Mouse (Mus musculus): ENCODE data around the gene Slc10a7. TPM values are rescaled to one million over a fixed set of nuclear protein-coding genes. Genes with fewer than 3 reads are reported as not detected.

Gene Slc10a7
- polyA plus RNA-seq, 1 experiment = 33.5 TPM

DNA sequence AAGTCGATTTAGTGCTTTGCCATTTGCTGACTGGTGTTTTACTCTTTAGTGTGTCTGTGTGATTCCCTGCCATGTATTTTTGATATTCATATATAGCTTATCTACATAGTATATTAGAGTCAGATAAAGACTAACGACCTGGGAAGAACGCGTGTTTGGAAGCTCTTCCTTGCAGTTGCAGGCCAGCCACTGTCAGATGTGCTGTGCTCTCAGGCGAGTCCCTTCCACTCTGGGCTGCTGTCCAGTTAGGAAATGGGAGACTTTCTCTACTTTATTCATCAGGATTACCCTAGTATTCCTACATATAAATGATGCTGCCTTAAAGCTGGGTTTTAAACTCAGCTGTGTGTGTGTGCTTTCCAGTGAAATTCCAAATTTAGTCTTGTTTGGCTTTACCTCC lies 55.1 kb downstream of the Slc10a7 start:
- no peaks in the 10 kb centered on the region for H3K4me1 ChIP-seq (ENCODE audit: control insufficient read depth, insufficient read depth, low read length)
- no peak overlapping the region for H3K27ac ChIP-seq (ENCODE audit: insufficient read depth, low read length)
- TF ChIP-seq POLR2A (IDR thresholded peaks at IDR 0.05; ENCODE audit: low read depth, low read length) (no peak), CTCF (IDR thresholded peaks at IDR 0.05; ENCODE audit: borderline replicate concordance, insufficient read depth, low read length) (no peak)
- no peak overlapping the region for H3K4me3 ChIP-seq (ENCODE audit: insufficient read depth, low read length)

GRCm38 (mm10) chr8:78568196-78568595 lies 59.0 kb downstream of the Slc10a7 start:
- Histone ChIP-seq H3K4me1 (ENCODE audit: control insufficient read depth, insufficient read depth, low read length) (no peaks in the 10 kb centered on the region), H3K4me3 (ENCODE audit: insufficient read depth, low read length) (no peak overlapping the region), H3K27ac (ENCODE audit: insufficient read depth, low read length) (no peak overlapping the region)
- TF ChIP-seq CTCF (IDR thresholded peaks at IDR 0.05; ENCODE audit: borderline replicate concordance, insufficient read depth, low read length) (no peak), POLR2A (IDR thresholded peaks at IDR 0.05; ENCODE audit: low read depth, low read length) (no peak)

GRCm38 (mm10) chr8:78571528-78571927 lies 62.4 kb downstream of the Slc10a7 start:
- Histone ChIP-seq H3K4me1 (ENCODE audit: control insufficient read depth, insufficient read depth, low read length) (no peaks in the 10 kb centered on the region), H3K4me3 (ENCODE audit: insufficient read depth, low read length) (no peak overlapping the region), H3K27ac (ENCODE audit: insufficient read depth, low read length) (no peak overlapping the region)
- no peak for TF ChIP-seq POLR2A (IDR thresholded peaks at IDR 0.05; ENCODE audit: low read depth, low read length)
- no peak for TF ChIP-seq CTCF (IDR thresholded peaks at IDR 0.05; ENCODE audit: borderline replicate concordance, insufficient read depth, low read length)

DNA sequence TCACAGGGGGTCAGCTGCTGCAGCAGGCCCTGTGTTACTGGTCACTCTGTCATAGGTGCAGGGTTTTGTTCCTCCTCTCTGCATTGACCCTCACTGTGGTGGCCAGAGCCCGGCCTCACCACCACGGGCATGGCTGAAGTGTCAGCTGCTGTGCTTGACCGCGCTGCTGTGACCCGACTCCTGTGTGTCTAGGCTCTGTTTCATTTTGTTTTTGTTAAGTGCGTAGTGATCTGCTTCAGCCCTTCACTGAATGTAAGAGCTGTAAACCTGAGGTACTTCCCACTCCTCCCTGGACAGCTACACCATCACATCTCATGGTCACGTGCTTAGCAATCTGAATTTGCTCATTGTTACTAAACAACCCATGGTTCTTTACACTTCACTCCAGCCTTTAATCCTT lies 65.1 kb downstream of the Slc10a7 start:
- Histone ChIP-seq H3K4me1 (ENCODE audit: control insufficient read depth, insufficient read depth, low read length) (no peaks in the 10 kb centered on the region), H3K4me3 (ENCODE audit: insufficient read depth, low read length) (no peak overlapping the region), H3K27ac (ENCODE audit: insufficient read depth, low read length) (no peak overlapping the region)
- no peak for TF ChIP-seq CTCF (IDR thresholded peaks at IDR 0.05; ENCODE audit: borderline replicate concordance, insufficient read depth, low read length)
- no peak for TF ChIP-seq POLR2A (IDR thresholded peaks at IDR 0.05; ENCODE audit: low read depth, low read length)

DNA sequence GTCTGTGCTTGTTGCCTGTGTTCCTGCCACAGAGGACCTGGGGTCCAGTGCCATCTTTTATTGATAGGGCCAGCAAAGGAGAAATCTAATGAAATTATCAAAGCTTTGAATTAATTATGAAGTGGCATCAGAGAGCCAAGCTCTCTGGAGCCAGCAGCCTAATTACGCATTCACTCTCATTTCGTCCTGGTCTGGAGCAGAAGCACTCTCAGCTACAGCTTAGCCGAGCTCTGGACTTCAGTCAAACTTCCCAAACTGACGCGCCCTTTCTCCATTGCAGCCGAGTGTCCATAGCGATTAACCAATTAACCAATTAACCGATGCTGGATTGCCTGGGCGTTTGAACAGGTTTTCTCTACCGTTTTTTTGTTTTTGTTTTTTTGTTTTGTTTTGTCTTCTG lies 68.4 kb downstream of the Slc10a7 start:
- Histone ChIP-seq H3K27ac (ENCODE audit: insufficient read depth, low read length) (no peak overlapping the region), H3K4me1 (ENCODE audit: control insufficient read depth, insufficient read depth, low read length) (peaks cover 4% of the 10 kb centered on the region; the same call in 1 of the 2 replicates), H3K4me3 (ENCODE audit: insufficient read depth, low read length) (no peak overlapping the region)
- TF ChIP-seq CTCF (IDR thresholded peaks at IDR 0.05; ENCODE audit: borderline replicate concordance, insufficient read depth, low read length) = no peak
- TF ChIP-seq POLR2A (IDR thresholded peaks at IDR 0.05; ENCODE audit: low read depth, low read length) = no peak

GRCm38 (mm10) chr8:78578036-78578435 lies 68.9 kb downstream of the Slc10a7 start:
- TF ChIP-seq CTCF (IDR thresholded peaks at IDR 0.05; ENCODE audit: borderline replicate concordance, insufficient read depth, low read length) (no peak), POLR2A (IDR thresholded peaks at IDR 0.05; ENCODE audit: low read depth, low read length) (no peak)
- H3K4me1 ChIP-seq (ENCODE audit: control insufficient read depth, insufficient read depth, low read length) = peaks cover 7% of the 10 kb centered on the region; the same call in 1 of the 2 replicates
- H3K27ac ChIP-seq (ENCODE audit: insufficient read depth, low read length) = no peak overlapping the region

DNA sequence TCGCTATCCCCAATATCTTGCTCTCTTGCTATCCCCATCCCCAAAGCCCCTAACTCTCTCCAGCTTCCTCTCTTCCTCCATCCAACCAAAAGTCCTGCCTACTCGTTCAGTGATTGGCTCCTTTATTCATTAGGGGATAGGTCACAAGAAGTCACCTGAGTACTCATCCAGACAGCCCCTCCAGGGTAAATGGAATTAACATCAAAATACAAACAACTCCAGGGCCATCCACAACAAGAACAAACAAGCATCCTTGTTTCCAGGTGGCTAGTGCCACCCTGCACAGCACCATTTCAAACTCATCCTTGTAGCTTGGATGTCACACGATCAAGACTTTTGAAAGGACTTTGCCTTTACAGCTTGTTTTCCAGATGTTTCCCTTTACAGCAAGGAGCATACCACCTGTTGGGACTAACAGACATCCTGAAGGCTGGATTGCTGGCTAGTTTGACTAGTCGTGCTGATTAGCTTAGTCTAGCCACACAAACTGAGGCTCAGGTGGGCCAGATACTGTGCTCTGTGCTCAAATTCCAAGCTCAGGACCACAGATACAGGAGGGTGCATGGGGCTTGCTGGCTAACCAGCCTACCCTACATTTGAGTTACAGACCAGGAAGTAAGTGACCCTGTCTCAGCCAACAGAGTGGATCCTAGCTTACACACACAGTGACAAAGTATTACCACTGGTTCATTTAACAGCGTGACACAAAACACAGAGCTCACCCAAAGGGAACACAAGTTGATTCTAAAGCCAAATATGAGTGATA lies 75.0 kb downstream of the Slc10a7 start:
- TF ChIP-seq CTCF (IDR thresholded peaks at IDR 0.05; ENCODE audit: borderline replicate concordance, insufficient read depth, low read length) = no peak
- TF ChIP-seq POLR2A (IDR thresholded peaks at IDR 0.05; ENCODE audit: low read depth, low read length) = no peak
- H3K4me3 ChIP-seq (ENCODE audit: insufficient read depth, low read length) = no peak overlapping the region
- peak overlapping the region; percentile 45 for H3K27ac ChIP-seq (ENCODE audit: insufficient read depth, low read length)
- H3K4me1 ChIP-seq (ENCODE audit: control insufficient read depth, insufficient read depth, low read length) = peaks cover 19% of the 10 kb centered on the region

More at GRCm38 (mm10) chr8:78578036-78578435, 68.9 kb downstream of the Slc10a7 start:
- H3K4me3 ChIP-seq (ENCODE audit: insufficient read depth, low read length) = no peak overlapping the region

DNA sequence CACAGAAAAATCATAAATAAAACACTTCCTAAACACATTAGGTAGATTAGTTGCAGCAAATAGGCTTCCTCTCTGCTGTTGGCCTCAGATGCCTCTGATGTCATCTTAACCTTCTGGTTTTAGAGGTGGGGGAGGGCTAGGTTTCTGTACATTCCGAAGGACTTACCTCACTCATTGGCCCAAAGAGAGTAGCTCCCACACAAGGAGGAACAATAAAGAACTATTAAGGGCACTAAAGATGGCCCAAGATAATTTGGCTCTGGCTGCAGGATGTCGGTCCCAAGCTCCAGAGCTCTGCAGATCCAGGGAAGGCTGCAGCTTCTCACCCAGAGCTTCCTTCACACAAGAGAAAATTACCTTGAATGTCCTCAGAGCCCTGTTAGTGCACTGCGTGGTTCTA lies 75.7 kb downstream of the Slc10a7 start:
- Histone ChIP-seq H3K27ac (ENCODE audit: insufficient read depth, low read length) (no peak overlapping the region; the same call in 1 of the 2 replicates), H3K4me1 (ENCODE audit: control insufficient read depth, insufficient read depth, low read length) (peaks cover 19% of the 10 kb centered on the region), H3K4me3 (ENCODE audit: insufficient read depth, low read length) (no peak overlapping the region)
- TF ChIP-seq POLR2A (IDR thresholded peaks at IDR 0.05; ENCODE audit: low read depth, low read length) = no peak
- TF ChIP-seq CTCF (IDR thresholded peaks at IDR 0.05; ENCODE audit: borderline replicate concordance, insufficient read depth, low read length) = no peak

GRCm38 (mm10) chr8:78595481-78595908 lies 86.3 kb downstream of the Slc10a7 start:
- no peak overlapping the region for H3K27ac ChIP-seq (ENCODE audit: insufficient read depth, low read length)
- TF ChIP-seq CTCF (IDR thresholded peaks at IDR 0.05; ENCODE audit: borderline replicate concordance, insufficient read depth, low read length) (no peak), POLR2A (IDR thresholded peaks at IDR 0.05; ENCODE audit: low read depth, low read length) (no peak)
- no peaks in the 10 kb centered on the region for H3K4me1 ChIP-seq (ENCODE audit: control insufficient read depth, insufficient read depth, low read length)
- H3K4me3 ChIP-seq (ENCODE audit: insufficient read depth, low read length) = no peak overlapping the region

DNA sequence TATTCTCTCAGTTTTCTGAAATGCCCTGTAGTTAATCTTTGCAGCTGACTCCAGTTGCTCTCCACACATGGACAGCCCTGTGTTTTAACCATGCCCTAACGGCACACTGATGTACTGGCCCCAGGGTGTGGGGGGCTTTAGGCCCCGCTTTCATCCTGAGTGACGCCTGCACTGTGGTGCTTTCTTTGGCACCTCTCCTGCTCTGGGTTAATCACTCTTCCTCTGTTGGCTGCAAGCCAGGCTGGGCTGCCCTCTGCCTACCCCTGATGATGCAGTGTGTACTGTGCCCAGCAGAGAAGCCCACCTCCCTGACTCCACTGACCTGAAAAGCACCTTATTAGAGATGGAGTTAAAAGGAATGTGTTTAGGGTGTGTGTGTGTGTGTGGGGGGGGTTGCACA lies 89.1 kb downstream of the Slc10a7 start:
- Histone ChIP-seq H3K4me3 (ENCODE audit: insufficient read depth, low read length) (no peak overlapping the region), H3K4me1 (ENCODE audit: control insufficient read depth, insufficient read depth, low read length) (no peaks in the 10 kb centered on the region), H3K27ac (ENCODE audit: insufficient read depth, low read length) (no peak overlapping the region)
- no peak for TF ChIP-seq CTCF (IDR thresholded peaks at IDR 0.05; ENCODE audit: borderline replicate concordance, insufficient read depth, low read length)
- TF ChIP-seq POLR2A (IDR thresholded peaks at IDR 0.05; ENCODE audit: low read depth, low read length) = no peak

Measured in embryonic fibroblast, embryonic 13.5 days (primary cell).